Mouse (Mus musculus) hematopoietic stem cell, adult 5-6 weeks (primary cell): Measurements from ENCODE around the gene Etv6. TPM values are rescaled to one million over a fixed set of nuclear protein-coding genes. Genes with fewer than 3 reads are reported as not detected.

Experiments used
- ATAC-seq, 2 experiments: fragments of 125-278 bp in 1 of 2; replicated peaks in 1 of 2; 2 replicates each; pipeline ENCODE4 v1.8.0; 2016 to 2017; ENCODE audit warnings: inconsistent platforms in 2 of 2, mild to moderate bottlenecking in 2 of 2, moderate number of reproducible peaks in 2 of 2, low read depth in 1 of 2, moderate TSS enrichment in 1 of 2; ENCODE audit not compliant: low FRiP score in 2 of 2, poor library complexity in 2 of 2, severe bottlenecking in 2 of 2, insufficient read depth in 1 of 2, low TSS enrichment in 1 of 2
- total RNA-seq: library from RNA; stranded (forward); fragments of 172-1452, 232-1000 nt; gene quantifications from 2 replicates; pipeline ENCODE4 v1.2.3, GENCODE M21; 2017

The Etv6 gene
- total RNA-seq, 1 experiment from 2014 or later: 139 TPM

GRCm38 (mm10) chr6:134159672-134160071, 124.2 kb downstream of the Etv6 start:
- ATAC-seq: no peak; a peak in 1 of 4 replicates

GRCm38 (mm10) chr6:134161040-134161439, 125.5 kb downstream of the Etv6 start:
- ATAC-seq: no peak

- no peak for ATAC-seq
Measured at GRCm38 (mm10) chr6:134163346-134163745, 127.8 kb downstream of the Etv6 start.

- no peak for ATAC-seq
Measured at GRCm38 (mm10) chr6:134164356-134164755, 128.9 kb downstream of the Etv6 start.

GRCm38 (mm10) chr6:134165012-134165411, 129.5 kb downstream of the Etv6 start:
- peak in 1 of 2 experiments; percentile 27; a peak in 1 of 4 replicates for ATAC-seq

- no peak for ATAC-seq
Measured at GRCm38 (mm10) chr6:134167963-134168362, 132.5 kb downstream of the Etv6 start.

- no peak for ATAC-seq
Measured at GRCm38 (mm10) chr6:134168799-134169198, 133.3 kb downstream of the Etv6 start.

- ATAC-seq: peak; percentile 9 to 25; a peak in 1 of 4 replicates
Measured at GRCm38 (mm10) chr6:134171235-134171634, 135.7 kb downstream of the Etv6 start.

GRCm38 (mm10) chr6:134171906-134172728, 136.6 kb downstream of the Etv6 start:
- peak in 1 of 2 experiments; percentile 27; a peak in 2 of 4 replicates for ATAC-seq

- no peak for ATAC-seq
Measured at GRCm38 (mm10) chr6:134173439-134173838, 137.9 kb downstream of the Etv6 start.

GRCm38 (mm10) chr6:134175059-134175458, 139.6 kb downstream of the Etv6 start:
- 0 out of 4 replicates have a peak, but pooled peaks of 1 of the 2 experiments have one; percentile 30 for ATAC-seq

GRCm38 (mm10) chr6:134177196-134177595, 141.7 kb downstream of the Etv6 start:
- no peak for ATAC-seq

- ATAC-seq: no peak
Measured at GRCm38 (mm10) chr6:134182301-134182948, 146.9 kb downstream of the Etv6 start.

GRCm38 (mm10) chr6:134183592-134184342, 148.3 kb downstream of the Etv6 start:
- ATAC-seq: no peak

- ATAC-seq: peak; percentile 51 to 57
Measured at GRCm38 (mm10) chr6:134186286-134186903, 150.9 kb downstream of the Etv6 start.

GRCm38 (mm10) chr6:134188719-134189118, 153.2 kb downstream of the Etv6 start:
- no peak for ATAC-seq

GRCm38 (mm10) chr6:134189174-134189573, 153.7 kb downstream of the Etv6 start:
- no peak for ATAC-seq
